Mouse (Mus musculus) liver, postnatal 0 days (tissue): ENCODE measurements around the gene Tsnaxip1.
A peak's percentile ranks its signal among the peaks of the same experiment; 100 is the strongest.

Experiments
- CTCF ChIP-seq: sonication (generic); IDR thresholded peaks from 2 replicates; pipeline ENCODE4 v1.5.1; 2016; ENCODE audit warnings: antibody characterized with exemption, low read depth
- EP300 ChIP-seq: IDR thresholded peaks from 2 replicates; pipeline ENCODE4 v1.6.1; 2016; ENCODE audit warnings: antibody characterized with exemption, low read depth, mild to moderate bottlenecking

DNA sequence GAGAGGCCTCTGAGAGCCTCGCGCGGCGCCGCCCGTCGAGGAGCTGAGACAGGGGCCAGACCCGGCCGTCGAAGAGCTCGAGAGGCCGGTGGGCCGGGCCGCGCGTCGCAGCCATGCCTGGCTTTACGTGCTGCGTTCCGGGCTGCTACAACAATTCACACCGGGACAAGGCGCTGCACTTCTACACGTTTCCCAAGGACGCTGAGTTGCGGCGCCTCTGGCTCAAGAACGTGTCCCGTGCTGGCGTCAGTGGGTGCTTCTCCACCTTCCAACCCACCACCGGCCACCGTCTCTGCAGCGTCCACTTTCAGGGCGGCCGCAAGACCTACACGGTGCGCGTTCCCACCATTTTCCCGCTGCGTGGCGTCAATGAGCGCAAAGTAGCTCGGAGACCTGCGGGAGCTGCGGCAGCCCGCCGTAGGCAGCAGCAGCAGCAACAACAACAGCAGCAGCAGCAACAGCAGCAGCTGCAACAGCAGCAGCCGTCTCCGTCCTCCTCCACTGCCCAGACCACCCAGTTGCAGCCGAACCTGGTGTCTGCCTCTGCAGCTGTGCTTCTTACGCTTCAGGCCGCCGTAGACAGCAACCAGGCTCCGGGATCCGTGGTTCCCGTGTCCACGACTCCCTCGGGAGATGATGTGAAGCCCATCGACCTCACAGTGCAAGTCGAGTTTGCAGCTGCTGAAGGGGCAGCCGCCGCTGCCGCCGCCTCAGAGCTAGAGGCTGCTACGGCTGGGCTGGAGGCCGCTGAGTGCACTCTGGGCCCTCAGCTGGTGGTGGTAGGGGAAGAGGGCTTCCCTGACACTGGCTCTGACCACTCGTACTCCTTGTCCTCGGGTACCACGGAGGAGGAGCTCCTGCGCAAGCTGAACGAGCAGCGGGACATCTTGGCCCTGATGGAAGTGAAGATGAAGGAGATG is 28.0 kb downstream of the Tsnaxip1 start:
- TF ChIP-seq EP300 (no peak), CTCF (peak; percentile 10; the same call in 1 of the 2 replicates)
